Mouse (Mus musculus) hindbrain, embryonic 13.5 days (tissue): Measurements from ENCODE around the gene Afdn. TPM values are rescaled to one million over a fixed set of nuclear protein-coding genes. Genes with fewer than 3 reads are reported as not detected.
"Not testable (repeated sequence)": the region's sequence is repeated elsewhere in the genome, so short reads cannot be mapped to it uniquely, and the experiment has no call there.

Source experiments
- ATAC-seq: fragments of 200-750 bp; cut with Nextera tagmentation; 2 replicates; pipeline ENCODE4 v1.8.0; 2017; ENCODE audit warnings: moderate TSS enrichment; ENCODE audit not compliant: low FRiP score
- H3K27ac ChIP-seq: fragments of 300-500 bp; sonication (generic); 2 replicates; pipeline ENCODE4 v1.5.1; 2015; ENCODE audit warnings: inconsistent platforms, mild to moderate bottlenecking, moderate library complexity
- H3K27me3 ChIP-seq: fragments of 300-500 bp; sonication (generic); 2 replicates; pipeline ENCODE4 v1.6.1; 2015; ENCODE audit warnings: mild to moderate bottlenecking, inconsistent platforms
- H3K36me3 ChIP-seq: fragments of 300-500 bp; sonication (generic); 2 replicates; pipeline ENCODE4 v1.6.1; 2015; ENCODE audit warnings: mild to moderate bottlenecking, inconsistent platforms
- H3K4me1 ChIP-seq: fragments of 300-500 bp; sonication (generic); replicated peaks from 2 replicates; pipeline ENCODE4 v1.6.1; 2015; ENCODE audit warnings: inconsistent platforms
- H3K4me2 ChIP-seq: fragments of 300-500 bp; sonication (generic); 2 replicates; pipeline ENCODE4 v1.6.1; 2015; ENCODE audit warnings: inconsistent platforms, mild to moderate bottlenecking, moderate library complexity
- H3K4me3 ChIP-seq: fragments of 300-500 bp; sonication (generic); 2 replicates; pipeline ENCODE4 v1.5.1; 2015; ENCODE audit warnings: mild to moderate bottlenecking, inconsistent platforms
- H3K9ac ChIP-seq: fragments of 300-500 bp; sonication (generic); 2 replicates; pipeline ENCODE4 v1.6.1; 2015; ENCODE audit warnings: mild to moderate bottlenecking, inconsistent platforms
- H3K9me3 ChIP-seq: fragments of 300-500 bp; sonication (generic); 2 replicates; pipeline ENCODE4 v1.6.1; 2016; ENCODE audit warnings: inconsistent platforms
- WGBS: fragments of 180-500 bp; shearing (Covaris S2); methylation state at CpG from one replicate; pipeline ENCODE4 v1.1.7; 2015; 5-methylcytosine and 5-hydroxymethylcytosine counted together
- polyA plus RNA-seq: library from polyadenylated mRNA; unstranded; fragments of >200 nt; fragmentation: Nextera tagmentation; extraction: Ambion mirVana; gene quantifications from 2 replicates; pipeline ENCODE4 v1.2.1, GENCODE M21; 2015

Gene Afdn
- polyA plus RNA-seq, 1 experiment from 2014 or later: 136 TPM

DNA sequence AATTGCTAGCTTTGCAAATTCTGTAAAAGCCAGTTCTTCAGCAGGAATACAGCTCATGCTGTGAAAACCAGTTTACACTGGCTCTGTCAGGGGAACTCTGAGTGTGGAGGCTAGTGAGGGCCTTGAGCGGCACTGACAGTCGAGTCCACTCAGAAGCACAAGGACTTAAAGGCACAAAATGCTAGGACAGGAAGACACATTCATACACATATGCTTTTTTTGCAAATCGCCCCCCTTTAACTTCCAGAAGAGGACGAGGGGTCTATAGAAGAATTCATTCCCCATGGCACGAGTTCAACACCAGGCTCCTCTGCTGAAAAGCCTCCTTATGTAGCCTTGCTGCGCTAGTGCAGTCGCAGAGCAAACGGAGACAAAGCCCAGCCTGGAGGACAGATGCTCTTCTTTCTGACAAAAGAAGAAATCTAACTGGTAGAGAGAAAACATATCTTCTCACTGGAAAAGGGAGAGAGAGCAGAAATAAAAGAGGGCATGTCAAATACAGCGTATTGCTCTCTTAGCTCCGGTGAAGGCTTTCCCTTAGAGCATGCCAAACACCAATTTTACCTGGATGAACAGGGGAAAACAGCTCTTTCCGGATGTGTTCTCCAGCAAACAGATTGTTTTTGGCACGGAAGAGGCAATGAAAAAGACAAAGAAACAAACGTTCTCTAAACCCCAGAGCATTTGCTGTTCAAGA lies 1.0 kb upstream of the Afdn start:
- H3K27ac ChIP-seq: peak overlapping the region; percentile 99
- H3K4me3 ChIP-seq: peak overlapping the region; percentile 98
- no peaks in the 10 kb centered on the region for H3K9me3 ChIP-seq
- WGBS: 3% methylated on average over 13 of the region's 13 CpGs
- peak; percentile 27; the same call in 1 of the 2 replicates for ATAC-seq
- peak overlapping the region; percentile 74 for H3K4me2 ChIP-seq
- peak overlapping the region; percentile 96 for H3K9ac ChIP-seq
- no peaks in the 10 kb centered on the region for H3K36me3 ChIP-seq
- peaks cover 39% of the 10 kb centered on the region for H3K4me1 ChIP-seq
- no peaks in the 10 kb centered on the region for H3K27me3 ChIP-seq

DNA sequence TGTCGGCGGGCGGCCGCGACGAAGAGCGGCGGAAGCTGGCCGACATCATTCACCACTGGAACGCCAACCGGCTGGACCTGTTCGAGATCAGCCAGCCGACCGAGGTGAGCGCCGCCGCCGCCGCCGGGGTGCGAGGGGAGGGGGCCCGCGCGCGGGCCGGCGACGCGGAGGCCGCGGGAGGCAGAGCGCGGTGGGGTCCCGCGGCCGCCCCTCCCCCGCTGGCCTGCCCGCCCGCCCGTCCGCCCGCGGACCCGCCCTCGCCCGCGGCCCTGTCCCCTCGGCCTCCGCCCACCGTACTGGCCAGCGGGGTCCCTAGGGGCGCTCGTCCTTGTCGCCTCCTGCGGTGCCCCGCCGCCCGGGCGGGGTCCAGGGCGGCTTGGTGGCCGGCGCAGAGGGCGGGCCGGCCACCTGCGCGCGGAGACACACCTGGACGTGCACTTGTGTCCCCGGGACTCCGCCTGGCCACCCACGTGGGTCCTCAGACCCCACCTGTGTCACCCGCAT lies 388 bp downstream of the Afdn start:
- no peaks in the 10 kb centered on the region for H3K9me3 ChIP-seq
- peak overlapping the region; percentile 96 for H3K9ac ChIP-seq
- no peaks in the 10 kb centered on the region for H3K36me3 ChIP-seq
- peaks cover 43% of the 10 kb centered on the region for H3K4me1 ChIP-seq
- WGBS: 0% methylated on average over 37 of the region's 72 CpGs
- H3K27ac ChIP-seq: peak overlapping the region; percentile 99
- peak; percentile 29 for ATAC-seq
- H3K27me3 ChIP-seq: no peaks in the 10 kb centered on the region
- peak overlapping the region; percentile 98 for H3K4me3 ChIP-seq
- peak overlapping the region; percentile 86 for H3K4me2 ChIP-seq

- H3K9me3 ChIP-seq: no peaks in the 10 kb centered on the region
- WGBS: under 1% methylated on average over 71 of the region's 74 CpGs
- H3K4me2 ChIP-seq: peak within 1 kb of the TSS; percentile 86
- H3K27me3 ChIP-seq: no peaks in the 10 kb centered on the region
- peak within 1 kb of the TSS; percentile 96 for H3K9ac ChIP-seq
- no peaks in the 10 kb centered on the region for H3K36me3 ChIP-seq
- peak within 1 kb of the TSS; percentile 99 for H3K27ac ChIP-seq
- peak; percentile 44 for ATAC-seq
- peaks cover 43% of the 10 kb centered on the region for H3K4me1 ChIP-seq
- H3K4me3 ChIP-seq: peak within 1 kb of the TSS; percentile 98
These were observed 1.0 kb downstream of the Afdn start, which contains the start of gene Tcte2 for GRCm38 (mm10) chr17:13761179-13761913. TSS of gene Tcte2 (minus strand) at chr17:13761825.

DNA sequence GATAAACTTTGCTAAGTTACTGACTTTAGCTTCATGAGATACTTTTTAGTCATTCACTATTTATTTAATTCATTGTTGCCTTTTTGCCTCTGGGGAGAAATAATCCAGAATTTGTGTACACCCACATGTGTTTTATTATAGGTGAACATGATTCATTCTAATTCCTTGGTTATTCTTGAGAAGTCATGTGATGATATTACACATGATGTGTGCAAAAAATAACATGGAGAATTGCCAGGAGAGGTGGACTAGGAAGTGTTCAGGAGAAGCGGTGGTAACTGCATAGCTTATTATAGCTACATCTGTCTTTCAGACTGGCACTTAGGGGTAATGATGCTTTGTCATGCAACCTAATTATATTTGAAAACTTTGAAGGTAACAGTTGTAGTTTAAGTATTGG lies 3.5 kb downstream of the Afdn start:
- no peak overlapping the region for H3K4me3 ChIP-seq
- no peaks in the 10 kb centered on the region for H3K27me3 ChIP-seq
- H3K9ac ChIP-seq: no peak overlapping the region
- H3K27ac ChIP-seq: no peak overlapping the region
- H3K9me3 ChIP-seq: no peaks in the 10 kb centered on the region
- H3K36me3 ChIP-seq: no peaks in the 10 kb centered on the region
- no peak for ATAC-seq
- H3K4me2 ChIP-seq: no peak overlapping the region
- WGBS: 84% methylated on average over 1 of the region's 1 CpGs
- H3K4me1 ChIP-seq: peaks cover 28% of the 10 kb centered on the region

DNA sequence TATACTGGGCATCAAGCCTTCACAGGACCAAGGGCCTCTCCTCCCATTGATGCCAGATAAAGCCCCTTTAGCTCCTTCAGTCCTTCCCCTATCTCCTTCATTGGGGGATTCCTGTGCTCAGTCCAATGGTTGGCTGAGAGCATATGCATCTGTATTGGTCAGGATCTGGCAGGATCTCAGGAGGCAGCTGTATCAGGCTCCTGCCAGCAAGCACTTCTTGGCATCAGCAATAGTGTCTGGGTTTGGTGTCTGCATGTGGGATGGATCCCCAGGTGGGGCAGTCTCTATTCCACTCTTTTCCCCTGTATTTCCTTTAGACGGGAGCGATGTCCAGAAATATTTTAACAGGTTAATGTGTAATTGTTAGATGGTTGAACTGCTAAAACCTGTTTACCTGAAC lies 4.6 kb downstream of the Afdn start:
- H3K4me1 ChIP-seq: peaks cover 24% of the 10 kb centered on the region
- not testable (repeated sequence) for H3K27me3 ChIP-seq, H3K9ac ChIP-seq, H3K4me3 ChIP-seq, H3K27ac ChIP-seq, ATAC-seq, H3K9me3 ChIP-seq, H3K4me2 ChIP-seq, H3K36me3 ChIP-seq
- 97% methylated on average over 2 of the region's 2 CpGs for WGBS

GRCm38 (mm10) chr17:13768531-13768930 lies 8.2 kb downstream of the Afdn start:
- H3K4me1 ChIP-seq: peaks cover 11% of the 10 kb centered on the region
- no peak overlapping the region for H3K4me3 ChIP-seq
- 86% methylated on average over 1 of the region's 1 CpGs for WGBS
- H3K9ac ChIP-seq: no peak overlapping the region
- no peak for ATAC-seq
- H3K4me2 ChIP-seq: no peak overlapping the region
- H3K9me3 ChIP-seq: no peaks in the 10 kb centered on the region
- no peaks in the 10 kb centered on the region for H3K27me3 ChIP-seq
- no peak overlapping the region for H3K27ac ChIP-seq
- H3K36me3 ChIP-seq: no peaks in the 10 kb centered on the region

GRCm38 (mm10) chr17:13769256-13769655 lies 8.9 kb downstream of the Afdn start:
- H3K27ac ChIP-seq: no peak overlapping the region
- H3K4me3 ChIP-seq: no peak overlapping the region
- no peaks in the 10 kb centered on the region for H3K27me3 ChIP-seq
- ATAC-seq: no peak
- WGBS: 93% methylated on average over 3 of the region's 3 CpGs
- peaks cover 10% of the 10 kb centered on the region for H3K4me1 ChIP-seq
- H3K9ac ChIP-seq: no peak overlapping the region
- H3K4me2 ChIP-seq: no peak overlapping the region
- H3K36me3 ChIP-seq: no peaks in the 10 kb centered on the region
- no peaks in the 10 kb centered on the region for H3K9me3 ChIP-seq

DNA sequence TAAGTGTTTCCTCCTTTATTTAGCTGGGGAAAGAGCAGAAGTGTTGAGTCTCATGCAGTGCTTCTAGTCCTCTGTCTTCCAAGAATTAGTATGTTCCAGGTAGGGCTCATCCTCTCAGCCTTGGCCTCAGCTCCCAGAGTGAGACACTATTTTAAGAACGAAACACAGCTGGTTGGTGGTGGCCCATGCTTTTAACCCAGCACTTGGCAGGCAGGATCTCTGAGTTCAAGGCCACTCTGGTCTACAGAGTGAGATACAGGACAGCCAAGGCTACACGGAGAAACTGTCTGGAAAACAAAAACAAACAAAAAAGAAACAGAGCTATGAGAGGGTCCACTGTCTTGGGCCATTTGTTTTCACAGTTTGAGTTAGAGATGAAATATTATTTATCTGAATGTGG lies 17.3 kb downstream of the Afdn start:
- 89% methylated on average over 2 of the region's 2 CpGs for WGBS
- Histone ChIP-seq H3K4me3 (no peak overlapping the region), H3K9ac (no peak overlapping the region), H3K27ac (no peak overlapping the region), H3K4me2 (no peak overlapping the region), H3K4me1 (no peaks in the 10 kb centered on the region), H3K36me3 (no peaks in the 10 kb centered on the region), H3K27me3 (no peaks in the 10 kb centered on the region), H3K9me3 (no peaks in the 10 kb centered on the region)
- ATAC-seq: no peak

DNA sequence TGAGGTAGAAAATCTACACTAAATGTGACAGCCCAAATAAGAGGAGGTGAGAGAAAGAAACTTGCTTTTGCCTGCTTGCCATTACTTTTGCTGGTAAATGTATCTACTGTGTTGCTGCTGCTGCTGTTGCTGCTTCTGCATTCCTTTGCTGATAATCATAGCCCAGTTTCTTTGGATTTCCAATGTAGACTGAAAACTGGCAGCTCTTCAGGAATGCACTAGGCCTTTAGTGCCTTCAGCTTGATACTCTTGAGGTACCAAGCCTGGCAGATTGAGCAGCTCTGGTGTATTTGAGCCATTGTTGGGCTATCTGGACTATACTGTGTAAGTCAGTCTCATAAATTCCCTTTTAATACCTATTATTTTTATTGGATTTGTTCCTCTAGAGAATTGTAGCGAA lies 18.5 kb downstream of the Afdn start:
- no peaks in the 10 kb centered on the region for H3K27me3 ChIP-seq
- WGBS: 89% methylated on average over 1 of the region's 1 CpGs

DNA sequence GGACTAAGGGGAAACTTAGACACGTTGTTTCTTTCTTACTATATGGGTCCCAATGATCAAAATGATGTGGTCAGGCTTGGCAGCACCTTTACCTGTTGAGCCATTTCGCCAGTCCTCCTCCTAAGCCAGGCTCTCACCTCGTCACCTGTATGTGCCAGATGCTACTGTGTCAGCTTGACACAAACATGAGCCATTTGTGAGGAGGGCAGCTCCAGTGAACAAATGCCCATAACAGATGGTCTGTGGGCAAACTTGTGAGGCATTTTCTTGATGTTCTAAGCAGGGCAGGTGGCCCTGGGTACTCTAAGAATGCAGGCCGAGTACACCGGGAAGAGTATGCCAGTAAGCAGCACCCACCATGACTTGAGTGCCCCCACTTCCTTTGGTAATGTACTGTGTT lies 21.6 kb downstream of the Afdn start:
- no peak overlapping the region for H3K27ac ChIP-seq
- H3K9ac ChIP-seq: no peak overlapping the region
- H3K4me3 ChIP-seq: no peak overlapping the region
- no peaks in the 10 kb centered on the region for H3K27me3 ChIP-seq
- H3K9me3 ChIP-seq: no peaks in the 10 kb centered on the region
- H3K4me1 ChIP-seq: peaks cover 20% of the 10 kb centered on the region
- H3K36me3 ChIP-seq: no peaks in the 10 kb centered on the region
- 88% methylated on average over 5 of the region's 5 CpGs for WGBS
- no peak overlapping the region for H3K4me2 ChIP-seq
- no peak for ATAC-seq

More for the DNA sequence above, 18.5 kb downstream of the Afdn start:
- Histone ChIP-seq H3K9ac (no peak overlapping the region), H3K36me3 (no peaks in the 10 kb centered on the region), H3K9me3 (no peaks in the 10 kb centered on the region), H3K27ac (no peak overlapping the region), H3K4me3 (no peak overlapping the region), H3K4me1 (peaks cover 3% of the 10 kb centered on the region; the same call in 1 of the 2 replicates), H3K4me2 (no peak overlapping the region)
- ATAC-seq: no peak

DNA sequence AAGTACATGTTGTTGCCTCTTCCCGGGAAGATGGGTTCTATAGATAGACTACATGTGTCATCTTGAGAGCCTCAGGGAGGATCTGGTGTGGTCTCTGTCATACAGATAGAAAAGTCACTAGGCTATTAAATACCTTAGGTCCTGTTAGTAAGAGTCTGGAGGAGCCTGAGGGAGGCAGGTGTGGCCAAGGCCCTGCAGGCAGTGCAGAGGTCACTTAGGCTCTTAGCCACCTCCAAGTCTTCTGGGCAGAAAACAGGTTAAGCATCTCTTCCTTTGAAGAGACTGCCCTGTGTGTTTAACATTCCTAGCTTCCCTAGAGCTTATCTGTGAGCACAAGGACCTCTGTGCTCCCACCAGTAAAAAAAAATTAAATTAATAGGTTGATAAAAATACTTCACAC lies 23.1 kb downstream of the Afdn start:
- H3K27ac ChIP-seq: no peak overlapping the region
- WGBS: 79% methylated on average over 1 of the region's 1 CpGs
- H3K4me1 ChIP-seq: peaks cover 20% of the 10 kb centered on the region
- H3K9ac ChIP-seq: no peak overlapping the region
- H3K4me2 ChIP-seq: no peak overlapping the region
- no peak for ATAC-seq
- no peaks in the 10 kb centered on the region for H3K36me3 ChIP-seq
- H3K9me3 ChIP-seq: no peaks in the 10 kb centered on the region
- no peaks in the 10 kb centered on the region for H3K27me3 ChIP-seq
- H3K4me3 ChIP-seq: no peak overlapping the region

DNA sequence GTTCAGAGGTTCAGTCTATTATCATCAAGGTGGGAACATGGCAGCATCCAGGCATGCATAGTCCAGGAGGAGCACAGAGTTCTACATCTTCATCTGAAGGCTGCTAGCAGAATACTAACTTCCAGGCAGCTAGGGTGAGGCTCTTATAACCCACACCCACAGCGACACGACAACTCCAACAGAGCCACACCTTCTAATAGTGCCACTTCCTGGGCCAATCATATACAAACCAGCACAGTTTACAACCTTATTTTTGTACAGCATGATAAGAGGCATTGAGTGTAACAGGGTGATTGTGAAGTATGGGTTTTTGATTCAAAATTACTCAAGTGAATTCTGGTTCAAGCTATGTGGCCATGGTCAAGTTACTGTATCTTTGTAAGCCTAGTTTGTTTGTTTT lies 29.7 kb downstream of the Afdn start:
- not testable (repeated sequence) for H3K36me3 ChIP-seq, H3K9ac ChIP-seq, H3K27me3 ChIP-seq, H3K9me3 ChIP-seq, H3K4me1 ChIP-seq, H3K4me2 ChIP-seq, ATAC-seq, H3K27ac ChIP-seq, H3K4me3 ChIP-seq
- 100% methylated on average over 2 of the region's 2 CpGs for WGBS
